Mouse (Mus musculus): Measurements from ENCODE around the gene 1700021F05Rik.

DNA sequence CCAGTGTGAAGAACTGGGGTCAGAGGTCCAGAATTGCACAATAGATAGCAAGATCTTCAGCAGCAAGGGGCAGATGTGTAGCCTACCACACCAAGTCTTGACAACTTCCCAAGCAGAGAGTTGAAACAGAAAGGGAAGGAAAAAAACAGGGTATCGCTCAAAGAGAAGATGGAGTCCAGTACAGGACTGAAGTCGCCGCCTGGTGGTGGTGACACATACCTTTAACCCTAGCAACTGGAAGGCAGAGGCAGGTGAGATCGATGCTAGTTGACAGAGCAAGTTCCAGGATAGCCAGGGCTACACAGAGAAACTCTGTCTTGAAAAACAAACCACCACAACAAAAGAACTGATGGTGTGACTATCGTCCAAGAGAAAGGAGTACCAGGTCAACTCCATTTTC is 8.6 kb upstream of the 1700021F05Rik start:
- TF ChIP-seq CTCF (IDR thresholded peaks at IDR 0.05; ENCODE audit: control insufficient read depth, insufficient read depth, insufficient replicate concordance, low read depth, low read length): no peak
- TF ChIP-seq POLR2A (IDR thresholded peaks at IDR 0.05; ENCODE audit: control insufficient read depth, low read depth, low read length): no peak
